In genomic region chr17:29381472-29381871, GRCm38 (mm10) we compare ENCODE assay signal across 8 mouse cellular contexts. TPM values are rescaled to one million over a fixed set of nuclear protein-coding genes. Genes with fewer than 3 reads are reported as not detected.
DNase-seq lines count a peak whose midpoint lies in the region; ATAC-seq and TF ChIP-seq lines count a peak whose summit lies in the region.

No protein-coding gene starts in this region.

- no peaks in the 10 kb centered on the region for H3K27me3 ChIP-seq in cerebellum, adult 2 months (ENCODE audit: control insufficient read depth, insufficient read depth, low read length)
- no peaks in the 10 kb centered on the region for H3K27me3 ChIP-seq in intestine, embryonic 15.5 days (replicated peaks)

- H3K27ac ChIP-seq in ES-E14 (ENCODE audit: insufficient read depth, low read depth, low read length, poor library complexity, severe bottlenecking): no peak overlapping the region
- H3K27ac ChIP-seq in cerebellum, adult 2 months (ENCODE audit: insufficient read depth, low read length): no peak overlapping the region
- no peak overlapping the region for H3K27ac ChIP-seq in intestine, embryonic 15.5 days

- DNase-seq in A20 (ENCODE audit: low read depth, low spot score) (peak; percentile 81), ES-E14 (ENCODE audit: low read depth, low spot score) (peak; percentile 85), liver (peak; percentile 87)
- DNase-seq in cerebellum, adult 2 months: peak; percentile 48 to 56
- peak; percentile 76 for DNase-seq in forelimb bud, embryonic 11.5 days (ENCODE audit: low read depth, low spot score)
- peak; percentile 53 to 71 for DNase-seq in monocyte, adult 2 months (ENCODE audit: low read depth in 1 of 2, low spot score in 2 of 2)
- peak; percentile 72 for DNase-seq in urinary bladder, postnatal 25 days (ENCODE audit: low spot score)

- peak; percentile 64 for ATAC-seq in intestine, embryonic 15.5 days

- H3K36me3 ChIP-seq in ES-E14 (ENCODE audit: control insufficient read depth, insufficient read depth, low read length, poor library complexity, severe bottlenecking): no peaks in the 10 kb centered on the region
- no peaks in the 10 kb centered on the region for H3K36me3 ChIP-seq in intestine, embryonic 15.5 days

- TF ChIP-seq POLR2A in cerebellum, adult 2 months (IDR thresholded peaks at IDR 0.05; ENCODE audit: borderline replicate concordance, insufficient read depth, low read length): no peak

- WGBS in cerebellum, adult 2 months: 27% methylated on average over 7 of the region's 7 CpGs
- WGBS in intestine, embryonic 15.5 days: 18% methylated on average over 7 of the region's 7 CpGs

- no peaks in the 10 kb centered on the region for H3K9me3 ChIP-seq in ES-E14 (ENCODE audit: control insufficient read depth, insufficient read depth, low read depth, low read length)
- H3K9me3 ChIP-seq in intestine, embryonic 15.5 days: no peaks in the 10 kb centered on the region

- peaks cover 3 to 14% of the 10 kb centered on the region in 2 experiments for H3K4me1 ChIP-seq in ES-E14 (ENCODE audit: control insufficient read depth in 2 of 2, insufficient read depth in 2 of 2, low read length in 2 of 2, poor library complexity in 1 of 2)
- H3K4me1 ChIP-seq in cerebellum, adult 2 months (ENCODE audit: control insufficient read depth, insufficient read depth, low read length): no peaks in the 10 kb centered on the region; the same call in 1 of the 2 replicates
- peaks cover 3% of the 10 kb centered on the region for H3K4me1 ChIP-seq in intestine, embryonic 15.5 days (replicated peaks)

- H3K9ac ChIP-seq in ES-E14 (ENCODE audit: insufficient read depth, low read depth, low read length, poor library complexity, severe bottlenecking): no peak overlapping the region
- no peak overlapping the region for H3K9ac ChIP-seq in intestine, embryonic 15.5 days

- in situ Hi-C loops in ES-E14 (cut with MboI; ENCODE audit: low sequenced_read_pairs in 2 of 2, unreplicated experiment in 2 of 2): no loop called here

- peak; percentile 82 for TF ChIP-seq CTCF in cerebellum, adult 2 months (IDR thresholded peaks at IDR 0.05; ENCODE audit: borderline replicate concordance, insufficient read depth, low read depth, low read length)

- no peak overlapping the region for H3K4me3 ChIP-seq in ES-E14 (ENCODE audit: insufficient read depth in 1 of 2, low read depth in 1 of 2, low read length in 2 of 2, poor library complexity in 1 of 2, severe bottlenecking in 1 of 2)
- no peak overlapping the region for H3K4me3 ChIP-seq in cerebellum, adult 2 months (replicated peaks; ENCODE audit: insufficient read depth, low read depth, low read length)
- no peak overlapping the region for H3K4me3 ChIP-seq in intestine, embryonic 15.5 days (replicated peaks)

- H3K4me2 ChIP-seq in intestine, embryonic 15.5 days (replicated peaks): no peak overlapping the region

TF ChIP-seq in ES-E14, 5 proteins besides CTCF, POLR2A, EP300 and RAD21:
- TF ChIP-seq ZNF384 (IDR thresholded peaks at IDR 0.05; ENCODE audit: low read depth, low read length) (no peak), ZC3H11A (IDR thresholded peaks at IDR 0.05; ENCODE audit: borderline replicate concordance, low read depth, low read length) (no peak), CHD2 (IDR thresholded peaks at IDR 0.05; ENCODE audit: low read depth, low read length) (no peak), MAFK (IDR thresholded peaks at IDR 0.05; ENCODE audit: insufficient read depth, low read depth, low read length) (no peak), HCFC1 (IDR thresholded peaks at IDR 0.05; ENCODE audit: borderline replicate concordance, insufficient read depth, low read length) (no peak)

RNA-seq across cellular contexts. Expression of gene Fgd2, which starts 20.8 kb away (rescaled TPM):
- total RNA-seq in ES-E14 (2012; rRNA removed): 1.9 and 3.8 TPM in 2 replicates
- polyA plus RNA-seq in cerebellum, adult 2 months (2012; rRNA removed): 5.5 and 5.9 TPM in 2 replicates
- polyA plus RNA-seq in intestine, embryonic 15.5 days (2015; fragmentation: Nextera tagmentation; extraction: Ambion mirVana): 10.5 and 12.3 TPM in 2 replicates

RNA-seq across cellular contexts. Expression of gene Mtch1, which starts 33.7 kb away (rescaled TPM):
- 187 and 217 TPM in 2 replicates for total RNA-seq in ES-E14 (2012; rRNA removed)
- 447 and 479 TPM in 2 replicates for polyA plus RNA-seq in cerebellum, adult 2 months (2012; rRNA removed)
- 235 and 275 TPM in 2 replicates for polyA plus RNA-seq in intestine, embryonic 15.5 days (2015; fragmentation: Nextera tagmentation; extraction: Ambion mirVana)
